Mouse (Mus musculus) kidney, embryonic 15.5 days (tissue): ENCODE measurements around the gene Polr3k. TPM values are rescaled to one million over a fixed set of nuclear protein-coding genes. Genes with fewer than 3 reads are reported as not detected.

Experiments used
- ATAC-seq: fragments of 200-750 bp; cut with Nextera tagmentation; replicated peaks from 2 replicates; pipeline ENCODE4 v1.8.0; 2017; ENCODE audit warnings: moderate TSS enrichment; ENCODE audit not compliant: low FRiP score
- H3K27ac ChIP-seq: fragments of 300-500 bp; sonication (generic); 2 replicates; pipeline ENCODE4 v1.5.1; 2015; ENCODE audit warnings: mild to moderate bottlenecking, inconsistent platforms
- H3K27me3 ChIP-seq: fragments of 300-500 bp; sonication (generic); 2 replicates; pipeline ENCODE4 v1.6.1; 2015; ENCODE audit warnings: inconsistent platforms
- H3K36me3 ChIP-seq: fragments of 300-500 bp; sonication (generic); 2 replicates; pipeline ENCODE4 v1.6.1; 2015; ENCODE audit warnings: inconsistent platforms
- H3K4me1 ChIP-seq: fragments of 300-500 bp; sonication (generic); 2 replicates; pipeline ENCODE4 v1.6.1; 2015; ENCODE audit warnings: inconsistent platforms
- H3K4me2 ChIP-seq: fragments of 300-500 bp; sonication (generic); 2 replicates; pipeline ENCODE4 v1.6.1; 2015; ENCODE audit warnings: moderate library complexity, mild to moderate bottlenecking, inconsistent platforms
- H3K4me3 ChIP-seq: fragments of 300-500 bp; sonication (generic); replicated peaks from 2 replicates; pipeline ENCODE4 v1.5.1; 2015; ENCODE audit warnings: mild to moderate bottlenecking, inconsistent platforms
- H3K9ac ChIP-seq: fragments of 300-500 bp; sonication (generic); 2 replicates; pipeline ENCODE4 v1.6.1; 2015; ENCODE audit warnings: mild to moderate bottlenecking, inconsistent platforms
- H3K9me3 ChIP-seq: fragments of 300-500 bp; sonication (generic); replicated peaks from 2 replicates; pipeline ENCODE4 v1.6.1; 2016; ENCODE audit warnings: inconsistent platforms
- WGBS: fragments of 180-500 bp; shearing (Covaris S2); methylation state at CpG from one replicate; pipeline ENCODE4 v1.1.7; 2015; ENCODE audit warnings: mixed read lengths; 5-methylcytosine and 5-hydroxymethylcytosine counted together
- polyA plus RNA-seq: library from polyadenylated mRNA; unstranded; fragments of >200 nt; fragmentation: Nextera tagmentation; extraction: Ambion mirVana; gene quantifications from 2 replicates; pipeline ENCODE4 v1.2.1, GENCODE M21; 2015

The Polr3k gene
- 69.0 and 73.9 TPM in 2 replicates for polyA plus RNA-seq

DNA sequence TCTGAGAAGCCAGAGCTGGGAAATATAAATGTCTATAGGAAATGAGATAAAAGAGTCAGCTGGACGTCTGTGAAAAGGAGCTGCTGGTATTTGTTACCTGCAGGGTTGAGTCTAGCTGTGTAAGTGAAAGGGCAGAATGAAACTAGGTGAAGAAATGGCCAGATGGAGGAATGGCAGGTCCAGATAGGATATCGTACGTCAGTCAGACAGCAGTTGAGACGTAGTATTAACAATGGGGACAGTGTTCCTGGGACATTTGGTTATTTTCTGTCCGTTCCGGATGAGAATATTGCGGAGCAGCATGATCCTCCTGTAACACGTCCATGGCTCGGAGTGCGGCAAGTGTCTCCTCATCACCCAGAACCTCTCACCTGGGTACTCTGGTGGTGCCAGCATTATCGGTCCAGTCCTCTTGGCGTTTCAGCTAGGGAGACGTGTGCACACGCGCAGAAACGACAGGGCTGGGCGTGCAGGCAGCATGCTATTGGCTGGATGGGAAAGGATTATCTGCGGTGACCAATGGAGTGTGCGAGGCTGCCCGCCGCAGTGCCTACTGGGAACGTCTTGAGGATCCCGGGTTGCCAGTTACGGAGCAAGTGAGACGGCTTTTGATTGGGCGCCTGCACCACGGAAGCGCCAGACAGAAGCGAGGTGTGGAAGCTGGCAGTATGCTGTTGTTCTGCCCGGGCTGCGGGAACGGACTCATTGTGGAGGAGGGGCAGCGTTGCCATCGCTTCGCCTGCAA lies at the start of gene Polr3k:
TSS of gene Polr3k (plus strand) at position 547 of the 745 bp plus-strand sequence.
- peak within 1 kb of the TSS; percentile 82 for H3K27ac ChIP-seq
- H3K4me1 ChIP-seq, result peaks cover 17% of the 10 kb centered on the region
- peak; percentile 100 for ATAC-seq
- peaks cover 17% of the 10 kb centered on the region for H3K36me3 ChIP-seq
- no peaks in the 10 kb centered on the region for H3K27me3 ChIP-seq
- H3K9me3 ChIP-seq, result no peaks in the 10 kb centered on the region
- under 1% methylated on average over 35 of the region's 35 CpGs for WGBS
- peak within 1 kb of the TSS; percentile 80 for H3K4me3 ChIP-seq
- H3K4me2 ChIP-seq, result peak within 1 kb of the TSS; percentile 81
- peak within 1 kb of the TSS; percentile 71 for H3K9ac ChIP-seq

DNA sequence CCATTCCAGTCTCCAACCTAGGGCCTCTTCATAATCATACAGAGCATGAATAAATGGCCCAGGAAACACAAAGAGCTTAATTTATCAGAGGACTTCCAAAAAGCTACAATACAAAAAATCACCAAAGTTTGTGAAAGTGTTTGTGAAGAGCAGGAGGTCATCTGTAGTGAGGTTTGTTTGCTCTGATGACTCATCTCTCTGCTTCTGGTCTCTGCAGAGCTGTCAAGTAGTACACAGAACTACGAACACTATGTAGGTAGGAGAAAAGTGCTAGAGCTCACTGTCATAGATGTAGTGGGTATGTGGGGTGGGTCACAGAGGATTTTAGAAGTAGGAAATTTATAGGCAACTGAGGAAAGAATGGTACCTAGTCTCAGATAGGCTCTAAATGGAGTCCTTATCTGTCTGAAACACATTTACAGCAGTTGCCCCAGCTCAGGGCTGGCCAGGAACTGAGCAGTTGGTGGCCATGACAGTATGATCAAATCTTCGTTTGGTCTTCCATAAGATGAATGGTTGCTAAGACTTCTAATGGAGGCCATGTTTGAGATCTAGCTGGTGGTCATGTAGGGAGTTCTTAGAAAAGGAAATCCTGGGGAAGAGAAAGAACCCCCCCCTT lies 35.0 kb upstream of the Polr3k start:
- Histone ChIP-seq H3K4me2 (no peak overlapping the region), H3K27ac (no peak overlapping the region), H3K27me3 (peaks cover 9% of the 10 kb centered on the region; the same call in 1 of the 2 replicates), H3K9ac (no peak overlapping the region), H3K4me1 (no peaks in the 10 kb centered on the region), H3K9me3 (no peaks in the 10 kb centered on the region), H3K4me3 (no peak overlapping the region), H3K36me3 (no peaks in the 10 kb centered on the region)
- 63% methylated on average over 2 of the region's 2 CpGs for WGBS
- no peak for ATAC-seq

DNA sequence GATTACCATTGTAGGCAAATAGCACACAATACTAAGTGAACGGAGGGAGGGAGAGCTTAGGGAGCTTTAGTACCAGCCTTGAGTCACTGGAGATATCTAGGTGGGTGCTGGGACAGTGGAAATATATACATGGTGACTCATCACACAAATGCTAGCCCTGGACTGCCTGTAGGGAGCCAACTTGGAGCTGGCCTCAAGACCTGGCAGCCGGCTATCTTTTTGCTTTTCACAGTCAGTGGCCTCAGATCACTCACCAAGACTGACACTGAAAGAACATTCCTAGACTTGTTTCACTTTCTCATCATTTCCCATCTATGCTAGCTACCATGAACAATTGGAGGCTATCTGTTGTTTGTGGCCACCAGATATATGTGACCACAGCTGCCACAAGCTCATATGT lies 31.4 kb upstream of the Polr3k start:
- 71% methylated on average over 2 of the region's 2 CpGs for WGBS
- Histone ChIP-seq H3K4me3 (no peak overlapping the region), H3K9me3 (no peaks in the 10 kb centered on the region), H3K36me3 (no peaks in the 10 kb centered on the region), H3K4me2 (no peak overlapping the region), H3K27me3 (peaks cover 9% of the 10 kb centered on the region; the same call in 1 of the 2 replicates), H3K4me1 (no peaks in the 10 kb centered on the region), H3K9ac (no peak overlapping the region), H3K27ac (no peak overlapping the region)
- ATAC-seq, result no peak

DNA sequence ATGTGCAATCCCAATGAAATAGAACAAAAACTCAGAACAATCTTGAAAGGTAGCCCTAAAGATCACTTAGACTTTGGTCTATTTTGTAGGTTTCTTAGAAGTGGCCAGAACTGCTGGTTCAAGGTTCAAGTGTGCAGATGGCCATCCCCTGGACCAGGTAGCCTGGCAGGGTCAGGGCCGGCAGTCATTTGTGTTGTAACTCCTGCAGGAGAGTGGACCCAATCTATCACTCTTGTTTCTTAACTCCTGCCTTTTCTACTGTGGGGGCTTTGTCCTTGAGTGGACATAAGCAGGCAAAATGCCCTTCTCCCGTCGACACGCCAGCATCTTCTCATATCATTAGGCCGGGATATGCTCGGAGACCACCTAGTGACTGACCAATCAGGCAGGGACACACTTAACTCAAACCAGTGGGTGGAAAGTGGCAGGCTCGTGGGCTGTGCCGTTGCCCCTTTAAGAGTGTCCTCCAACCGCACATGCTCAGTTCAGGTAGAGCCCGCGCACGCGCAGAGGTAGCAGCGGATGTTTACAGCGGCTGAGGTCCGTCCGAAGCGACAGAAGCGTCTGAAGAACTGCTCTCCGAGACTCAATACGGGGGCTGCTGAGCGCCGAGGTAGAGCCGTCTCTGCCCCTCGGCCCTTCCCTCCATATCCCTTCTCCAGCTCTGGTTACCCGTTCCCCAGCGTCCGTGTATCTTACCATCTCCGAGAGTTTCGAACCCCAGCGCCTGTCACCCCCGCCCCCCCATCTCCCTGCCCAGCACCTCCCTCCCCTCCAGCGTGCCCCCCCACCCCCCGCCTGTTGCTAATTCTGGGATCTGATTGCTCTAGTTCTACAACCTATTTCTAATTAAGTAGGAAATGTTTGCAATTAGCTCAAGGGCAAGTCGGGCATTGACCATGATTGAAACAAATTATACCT lies 26.5 kb upstream of the Polr3k start, which contains the start of gene Pcmtd2:
TSS of gene Pcmtd2 (plus strand) at position 483 of the 921 bp plus-strand sequence.
- peak; percentile 100 for ATAC-seq

DNA sequence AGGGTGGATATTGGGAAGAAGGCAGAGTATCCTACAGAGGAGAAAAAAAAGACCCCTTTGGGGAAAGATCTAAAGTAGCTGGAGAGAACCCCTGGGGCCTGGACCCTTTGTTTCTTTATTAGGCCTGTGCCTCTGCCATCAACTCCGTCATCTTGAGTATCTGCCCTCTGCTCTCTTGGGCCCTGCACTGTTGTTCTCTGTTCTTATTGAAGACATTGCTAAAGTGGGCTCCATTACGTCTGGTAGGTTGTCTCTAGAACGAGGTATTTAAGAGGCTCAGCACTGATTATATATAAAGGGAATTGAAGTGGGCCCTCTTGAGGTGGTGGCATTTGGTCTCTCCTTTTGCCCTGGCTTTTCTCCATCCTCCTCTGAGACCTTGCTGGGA lies 25.9 kb upstream of the Polr3k start:
- no peaks in the 10 kb centered on the region for H3K27me3 ChIP-seq
- H3K4me2 ChIP-seq, result peak overlapping the region; percentile 79
- peak overlapping the region; percentile 72 for H3K9ac ChIP-seq
- H3K36me3 ChIP-seq, result peaks cover 18% of the 10 kb centered on the region
- peak; percentile 31 for ATAC-seq
- H3K27ac ChIP-seq, result 0 out of 2 replicates have a peak overlapping the region, but pooled peaks have one; percentile 89
- H3K9me3 ChIP-seq, result no peaks in the 10 kb centered on the region
- H3K4me3 ChIP-seq, result peak overlapping the region; percentile 81
- H3K4me1 ChIP-seq, result peaks cover 11% of the 10 kb centered on the region
- WGBS, result 1% methylated on average over 3 of the region's 3 CpGs

More for the DNA sequence above, 26.5 kb upstream of the Polr3k start, which contains the start of gene Pcmtd2:
- peak within 1 kb of the TSS; percentile 81 for H3K4me3 ChIP-seq
- H3K9me3 ChIP-seq, result no peaks in the 10 kb centered on the region
- peaks cover 16% of the 10 kb centered on the region for H3K36me3 ChIP-seq
- peak within 1 kb of the TSS; percentile 79 for H3K4me2 ChIP-seq
- peaks cover 11% of the 10 kb centered on the region for H3K4me1 ChIP-seq
- peaks cover 4% of the 10 kb centered on the region; the same call in 1 of the 2 replicates for H3K27me3 ChIP-seq
- H3K27ac ChIP-seq, result peak within 1 kb of the TSS; percentile 89
- WGBS, result under 1% methylated on average over 35 of the region's 35 CpGs
- peak within 1 kb of the TSS; percentile 72 for H3K9ac ChIP-seq

DNA sequence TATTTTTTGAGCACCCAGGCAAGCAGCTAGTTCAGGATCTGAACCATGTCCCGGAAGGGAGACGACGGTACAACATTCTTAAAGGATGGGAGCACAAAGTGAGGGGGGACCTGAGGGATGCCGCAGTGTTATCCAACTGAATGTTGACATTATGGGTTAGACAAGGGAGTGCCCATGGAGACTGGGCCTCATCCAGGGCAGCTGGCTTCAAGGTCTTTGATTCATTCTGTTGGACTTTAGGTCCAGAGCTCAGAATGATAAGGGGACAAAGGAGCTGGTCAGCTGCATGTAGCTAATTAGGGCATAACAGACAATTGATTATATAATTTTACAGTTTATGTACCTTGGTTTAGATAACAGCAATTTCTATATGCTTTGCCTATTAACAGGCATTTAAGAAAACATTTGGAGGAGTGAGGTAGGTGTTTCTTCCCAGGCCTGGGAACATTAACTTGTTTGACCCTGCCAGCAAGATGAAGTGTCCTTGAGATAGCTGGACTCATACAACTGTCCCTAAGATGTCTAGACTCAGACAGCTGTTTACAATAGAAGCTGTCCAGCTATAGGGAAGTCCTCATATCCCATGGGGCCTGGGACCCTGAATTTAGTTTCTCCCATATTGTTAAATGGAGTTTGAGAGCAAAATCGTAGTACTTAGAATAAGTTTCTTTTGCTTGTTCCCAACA lies 18.3 kb upstream of the Polr3k start:
- H3K36me3 ChIP-seq, result peaks cover 71% of the 10 kb centered on the region
- H3K27ac ChIP-seq, result no peak overlapping the region
- H3K27me3 ChIP-seq, result no peaks in the 10 kb centered on the region
- no peak overlapping the region for H3K4me3 ChIP-seq
- no peak for ATAC-seq
- no peaks in the 10 kb centered on the region for H3K4me1 ChIP-seq
- no peak overlapping the region for H3K4me2 ChIP-seq
- no peak overlapping the region for H3K9ac ChIP-seq
- H3K9me3 ChIP-seq, result no peaks in the 10 kb centered on the region
- WGBS, result 89% methylated on average over 5 of the region's 5 CpGs

DNA sequence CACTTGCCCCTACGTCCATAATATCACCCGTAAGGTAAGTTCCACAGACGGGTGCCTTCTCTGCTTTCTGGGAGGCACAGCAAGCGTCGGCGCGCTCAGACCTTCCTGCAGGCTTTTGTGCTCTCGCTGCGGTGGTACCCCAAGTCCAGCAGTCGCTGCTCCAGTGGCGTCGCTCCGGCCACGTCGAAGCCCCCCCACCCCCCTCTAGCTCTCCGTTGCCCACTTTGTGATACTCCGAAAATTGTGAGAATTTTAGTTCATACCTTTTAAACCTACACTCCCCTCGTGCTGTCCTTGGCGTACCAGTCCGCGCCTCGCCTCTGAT lies 361 bp downstream of the Polr3k start:
- peak; percentile 52 for ATAC-seq
- WGBS, result under 1% methylated on average over 22 of the region's 22 CpGs

DNA sequence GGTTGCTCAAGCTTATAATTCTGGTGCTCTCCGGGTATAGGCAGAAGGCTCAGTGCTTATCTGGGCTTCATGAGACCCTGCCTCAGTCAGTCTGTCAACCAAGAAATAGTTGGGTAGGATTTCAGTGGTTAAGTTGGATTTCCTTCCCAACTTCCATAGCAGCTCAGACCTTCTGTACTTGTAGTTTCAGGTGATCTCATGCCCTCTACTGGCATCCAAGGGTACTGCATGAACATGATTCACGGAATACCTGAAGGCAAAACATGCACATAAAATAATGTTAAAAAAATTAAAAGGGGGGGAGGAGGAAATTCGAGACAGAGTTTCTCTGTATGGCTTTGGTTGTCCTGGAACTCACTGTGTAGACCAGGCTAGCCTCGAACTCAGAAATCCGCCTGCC lies 2.8 kb downstream of the Polr3k start:
- Histone ChIP-seq H3K4me2 (no peak overlapping the region), H3K4me3 (no peak overlapping the region), H3K36me3 (peaks cover 36% of the 10 kb centered on the region), H3K4me1 (peaks cover 17% of the 10 kb centered on the region), H3K9ac (no peak overlapping the region), H3K27ac (no peak overlapping the region), H3K27me3 (no peaks in the 10 kb centered on the region), H3K9me3 (no peaks in the 10 kb centered on the region)
- ATAC-seq, result no peak
- 57% methylated on average over 5 of the region's 5 CpGs for WGBS

More for the DNA sequence above, 361 bp downstream of the Polr3k start:
- Histone ChIP-seq H3K9me3 (no peaks in the 10 kb centered on the region), H3K36me3 (peaks cover 23% of the 10 kb centered on the region), H3K4me2 (peak overlapping the region; percentile 81), H3K4me3 (peak overlapping the region; percentile 80), H3K27ac (peak overlapping the region; percentile 82), H3K9ac (peak overlapping the region; percentile 71), H3K27me3 (no peaks in the 10 kb centered on the region), H3K4me1 (peaks cover 17% of the 10 kb centered on the region)

DNA sequence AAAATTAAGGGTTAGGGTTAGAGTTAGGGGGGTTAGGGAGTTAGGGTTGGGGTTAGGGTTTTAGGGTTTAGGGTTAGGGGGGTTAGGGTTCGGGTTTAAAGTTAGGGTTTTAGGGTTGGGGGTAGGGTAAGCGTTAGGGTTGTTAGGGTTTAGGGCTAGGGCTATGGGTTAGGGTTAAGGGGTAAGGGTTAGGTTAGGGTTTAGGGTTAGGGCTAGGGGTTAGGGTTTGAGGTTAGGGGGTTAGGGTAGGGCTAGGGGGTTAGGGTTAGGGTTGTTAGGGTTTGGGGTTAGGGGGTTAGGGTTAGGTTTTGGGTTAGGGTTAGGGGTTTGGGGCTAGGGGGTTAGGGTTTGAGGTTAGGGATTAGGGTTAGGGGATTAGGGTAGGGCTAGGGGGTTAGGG lies 6.9 kb downstream of the Polr3k start:
- H3K4me2 ChIP-seq, result no peak overlapping the region
- no peak overlapping the region for H3K4me3 ChIP-seq
- no peaks in the 10 kb centered on the region for H3K4me1 ChIP-seq
- no peaks in the 10 kb centered on the region for H3K27me3 ChIP-seq
- H3K27ac ChIP-seq, result no peak overlapping the region
- no peaks in the 10 kb centered on the region for H3K9me3 ChIP-seq
- H3K9ac ChIP-seq, result no peak overlapping the region
- 88% methylated on average over 2 of the region's 2 CpGs for WGBS
- peaks cover 46% of the 10 kb centered on the region for H3K36me3 ChIP-seq
- no peak; the same call in 1 of the 2 replicates for ATAC-seq

DNA sequence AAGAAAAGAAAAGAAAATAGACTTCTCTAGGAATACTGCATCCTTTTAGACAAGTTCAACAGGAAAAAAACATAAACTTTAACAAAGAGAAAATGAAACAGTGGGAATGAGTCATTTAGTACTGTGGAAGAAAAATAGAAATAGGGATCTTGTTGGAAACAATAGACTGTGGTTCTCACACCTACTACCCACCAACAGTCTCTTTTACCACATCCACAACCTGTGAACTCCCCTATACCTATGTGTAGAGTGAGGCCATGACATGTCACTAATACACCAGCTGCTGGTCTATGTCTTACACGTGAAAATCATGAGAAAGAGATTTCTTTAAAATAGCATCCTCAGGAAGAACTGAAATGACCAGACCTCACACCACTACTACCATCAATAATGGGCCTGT lies 14.8 kb downstream of the Polr3k start:
- H3K4me1 ChIP-seq, result no peaks in the 10 kb centered on the region
- H3K9me3 ChIP-seq, result no peaks in the 10 kb centered on the region
- ATAC-seq, result no peak
- H3K36me3 ChIP-seq, result 0 out of 2 replicates have a peak, but pooled peaks cover 8% of the 10 kb centered on the region
- H3K27me3 ChIP-seq, result no peaks in the 10 kb centered on the region
- H3K9ac ChIP-seq, result no peak overlapping the region
- no peak overlapping the region for H3K27ac ChIP-seq
- H3K4me2 ChIP-seq, result no peak overlapping the region
- WGBS, result 84% methylated on average over 1 of the region's 1 CpGs
- no peak overlapping the region for H3K4me3 ChIP-seq

DNA sequence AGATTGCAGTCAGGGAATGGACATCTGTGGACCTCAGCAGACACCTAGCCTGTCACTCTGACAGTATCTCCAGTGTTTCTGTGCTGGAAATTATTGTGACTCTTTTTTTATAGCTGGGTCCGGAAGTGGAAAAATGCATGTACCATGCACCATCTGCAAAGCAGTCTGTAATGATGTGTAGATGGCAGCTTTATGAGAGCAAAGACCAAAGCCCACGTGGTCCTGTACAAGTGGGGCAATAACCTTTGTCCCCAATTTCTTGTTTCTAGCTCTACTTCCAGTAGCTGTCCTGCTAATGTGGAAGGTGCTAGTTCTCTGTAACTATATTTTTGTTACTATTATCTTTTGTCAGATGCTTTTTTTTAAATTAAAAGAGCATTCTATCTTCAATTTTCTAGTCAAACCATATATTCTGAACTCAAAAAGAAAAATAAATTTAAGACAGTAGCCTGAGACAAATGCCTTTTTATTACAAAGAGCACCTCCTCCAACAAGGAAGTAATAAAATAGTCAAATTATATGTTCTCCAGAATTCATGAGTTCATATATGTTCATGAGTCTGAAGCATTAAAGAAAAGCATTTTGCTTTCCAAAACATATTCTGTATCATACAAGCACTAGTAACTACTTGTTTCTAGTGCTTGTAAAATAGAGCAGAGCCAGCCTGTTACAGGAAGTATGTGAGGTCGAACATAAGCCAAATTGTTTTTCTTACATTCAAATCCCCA lies 19.0 kb downstream of the Polr3k start:
- Histone ChIP-seq H3K9me3 (no peaks in the 10 kb centered on the region), H3K4me3 (no peak overlapping the region), H3K4me1 (no peaks in the 10 kb centered on the region), H3K36me3 (no peaks in the 10 kb centered on the region), H3K4me2 (no peak overlapping the region), H3K9ac (no peak overlapping the region), H3K27ac (no peak overlapping the region), H3K27me3 (no peaks in the 10 kb centered on the region)
- no peak for ATAC-seq
- 52% methylated on average over 3 of the region's 3 CpGs for WGBS
